Mouse (Mus musculus) cortical plate, adult 2 months (tissue): ENCODE data around the gene Adh1.

Source experiments
- CTCF ChIP-seq: fragments of 200-500 bp; IDR thresholded peaks from 2 replicates; pipeline ENCODE4 v1.5.1; 2011; ENCODE audit warnings: mild to moderate bottlenecking, control low read depth, low read length; ENCODE audit not compliant: insufficient read depth; ENCODE audit errors: extremely low read depth
- POLR2A ChIP-seq: fragments of 200-500 bp; IDR thresholded peaks from 2 replicates; pipeline ENCODE4 v1.6.1; 2011; ENCODE audit warnings: mild to moderate bottlenecking, low read length, control low read depth; ENCODE audit not compliant: insufficient read depth; ENCODE audit errors: extremely low read depth

GRCm38 (mm10) chr3:138255780-138256550 is 4.8 kb upstream of the Adh1 start:
- TF ChIP-seq CTCF: no peak
- TF ChIP-seq POLR2A: no peak
